Comparison of ENCODE assay signal across 15 mouse cellular contexts in genomic region chr14:121547745-121548144, GRCm38 (mm10). TPM values are rescaled to one million over a fixed set of nuclear protein-coding genes. Genes with fewer than 3 reads are reported as not detected.
DNase-seq lines count a peak whose midpoint lies in the region; ATAC-seq lines count a peak whose summit lies in the region.
"Had no signal": no experiment of that assay in that cellular context is flagged by ENCODE, and none has a peak within 500 bp of the region (broad histone marks: within the 10 kb centered on the region; RNA-seq: fewer than 3 reads in every experiment).

No protein-coding gene starts in this region.

- DNase-seq in hindbrain, embryonic 11.5 days (ENCODE audit: low spot score): peak; percentile 13
- DNase-seq in WW6 (ENCODE audit: low read depth, low spot score): peak; percentile 62
- peak; percentile 63 to 64 for DNase-seq in kidney, adult 8-10 months
- DNase-seq in lung, postnatal 10 days: peak; percentile 23
- no peak for DNase-seq in layer of hippocampus, postnatal 25 days (ENCODE audit: extremely low spot score in 1 of 2, low spot score in 1 of 2)
- DNase-seq in right cerebral cortex, postnatal 36 days (ENCODE audit: low spot score in 2 of 2): no peak
- DNase-seq: cerebellum, adult 11 months; heart, postnatal 36 days; layer of hippocampus, adult 9-11 months; right cerebral cortex, postnatal 25 days had no signal

- H3K27me3 ChIP-seq in hindbrain, embryonic 11.5 days (ENCODE audit: control insufficient read depth, insufficient read depth, low read length): no peaks in the 10 kb centered on the region
- H3K27me3 ChIP-seq in hindbrain, embryonic 13.5 days: no peaks in the 10 kb centered on the region
- H3K27me3 ChIP-seq in intestine, embryonic 15.5 days (replicated peaks): no peaks in the 10 kb centered on the region

- no peak overlapping the region for H3K9ac ChIP-seq in hindbrain, embryonic 11.5 days (ENCODE audit: low read depth, low read length)
- no peak overlapping the region for H3K9ac ChIP-seq in hindbrain, embryonic 13.5 days
- no peak overlapping the region for H3K9ac ChIP-seq in intestine, embryonic 15.5 days
- H3K9ac ChIP-seq: limb, embryonic 13.5 days had no signal

- no peak overlapping the region for H3K27ac ChIP-seq in hindbrain, embryonic 11.5 days (ENCODE audit: low read depth, low read length)
- no peak overlapping the region for H3K27ac ChIP-seq in hindbrain, embryonic 13.5 days
- no peak overlapping the region for H3K27ac ChIP-seq in intestine, embryonic 15.5 days

- no peaks in the 10 kb centered on the region for H3K36me3 ChIP-seq in hindbrain, embryonic 11.5 days (ENCODE audit: control insufficient read depth, insufficient read depth, low read length)
- peaks cover 11% of the 10 kb centered on the region for H3K36me3 ChIP-seq in hindbrain, embryonic 13.5 days
- peaks cover 22% of the 10 kb centered on the region for H3K36me3 ChIP-seq in intestine, embryonic 15.5 days

- H3K9me3 ChIP-seq in hindbrain, embryonic 11.5 days (ENCODE audit: control insufficient read depth, low read length): no peaks in the 10 kb centered on the region
- no peaks in the 10 kb centered on the region for H3K9me3 ChIP-seq in hindbrain, embryonic 13.5 days
- H3K9me3 ChIP-seq in intestine, embryonic 15.5 days: no peaks in the 10 kb centered on the region
- H3K9me3 ChIP-seq: limb, embryonic 13.5 days had no signal

- H3K4me1 ChIP-seq in hindbrain, embryonic 11.5 days (replicated peaks; ENCODE audit: control insufficient read depth, insufficient read depth, low read length): no peaks in the 10 kb centered on the region
- H3K4me1 ChIP-seq in hindbrain, embryonic 13.5 days (replicated peaks): no peaks in the 10 kb centered on the region
- H3K4me1 ChIP-seq in intestine, embryonic 15.5 days (replicated peaks): 0 out of 2 replicates have a peak, but pooled peaks cover 5% of the 10 kb centered on the region

- no peak for ATAC-seq in hindbrain, embryonic 11.5 days (ENCODE audit: low FRiP score)
- no peak for ATAC-seq in hindbrain, embryonic 13.5 days (ENCODE audit: low FRiP score)
- ATAC-seq in intestine, embryonic 15.5 days: no peak

- no peak overlapping the region for H3K4me3 ChIP-seq in hindbrain, embryonic 11.5 days (ENCODE audit: low read depth, low read length)
- H3K4me3 ChIP-seq in hindbrain, embryonic 13.5 days: no peak overlapping the region
- no peak overlapping the region for H3K4me3 ChIP-seq in intestine, embryonic 15.5 days (replicated peaks)
- H3K4me3 ChIP-seq: limb, embryonic 13.5 days had no signal

- 51% methylated on average over 7 of the region's 7 CpGs for WGBS in hindbrain, embryonic 11.5 days
- 63% methylated on average over 7 of the region's 7 CpGs for WGBS in hindbrain, embryonic 13.5 days
- WGBS in intestine, embryonic 15.5 days: 56% methylated on average over 7 of the region's 7 CpGs

- H3K4me2 ChIP-seq in hindbrain, embryonic 11.5 days (replicated peaks; ENCODE audit: low read depth, low read length): no peak overlapping the region
- H3K4me2 ChIP-seq in hindbrain, embryonic 13.5 days: no peak overlapping the region
- no peak overlapping the region for H3K4me2 ChIP-seq in intestine, embryonic 15.5 days (replicated peaks)
- H3K4me2 ChIP-seq: limb, embryonic 13.5 days had no signal

RNA-seq across cellular contexts. Expression of gene Slc15a1, which starts 42.7 kb away (rescaled TPM):
- polyA plus RNA-seq in hindbrain, embryonic 11.5 days (2014; fragmentation: Nextera tagmentation; extraction: Ambion mirVana): 0.15 and 0.36 TPM in 2 replicates
- polyA plus RNA-seq in hindbrain, embryonic 13.5 days (2015; fragmentation: Nextera tagmentation; extraction: Ambion mirVana): not detected in 2 replicates
- total RNA-seq in layer of hippocampus, postnatal 25 days (2021): under 1 TPM in 1 of 2 experiments, not detected in 1; 0.07 TPM
- polyA plus RNA-seq in intestine, embryonic 15.5 days (2015; fragmentation: Nextera tagmentation; extraction: Ambion mirVana): 6.0 and 6.6 TPM in 2 replicates
- total RNA-seq: gastrocnemius, adult 8-10 months; heart, postnatal 36 days; megakaryocyte, adult 5-6 weeks had no signal
- polyA plus RNA-seq: limb, embryonic 13.5 days had no signal

Comparison
In these comparisons a context has a peak if more than half of its experiments do, and no peak if none do; other contexts are left out.
1. DNase-seq: peak in hindbrain, embryonic 11.5 days (single experiment), WW6 (single experiment), kidney, adult 8-10 months (2 of 2) and lung, postnatal 10 days (single experiment); none in layer of hippocampus, postnatal 25 days (0 of 2) and right cerebral cortex, postnatal 36 days (0 of 2).